Mouse (Mus musculus) MEL-GATA-1-ER (cell line): ENCODE data around the gene Tmem265.

Experiments used
- DNase-seq: peaks from one replicate; pipeline ENCODE4 v3.0.0-alpha.2; 2012; ENCODE audit warnings: low read depth; ENCODE audit errors: extremely low read depth

The Tmem265 gene

GRCm38 (mm10) chr7:127561340-127561858 is at the start of gene Tmem265:
Gene Tmem265 (plus strand): TSS chr7:127561390.
- no peak for DNase-seq

- peak; percentile 93 for DNase-seq
Observed at GRCm38 (mm10) chr7:127511808-127512230, 49.4 kb upstream of the Tmem265 start, which contains the start of gene Srcap. Gene Srcap (plus strand): TSS chr7:127511983.

- DNase-seq = peak; percentile 54
Observed at GRCm38 (mm10) chr7:127512231-127513015, 48.8 kb upstream of the Tmem265 start.

- peak; percentile 56 for DNase-seq
Observed at GRCm38 (mm10) chr7:127513016-127513390, 48.2 kb upstream of the Tmem265 start.

GRCm38 (mm10) chr7:127513781-127514180 is 47.4 kb upstream of the Tmem265 start:
- DNase-seq = no peak

GRCm38 (mm10) chr7:127515846-127516245 is 45.3 kb upstream of the Tmem265 start:
- no peak for DNase-seq

GRCm38 (mm10) chr7:127516344-127516743 is 44.8 kb upstream of the Tmem265 start:
- DNase-seq = no peak

GRCm38 (mm10) chr7:127519284-127519683 is 41.9 kb upstream of the Tmem265 start, which contains the start of gene Gm42715:
Gene Gm42715 (plus strand): TSS chr7:127519584.
- DNase-seq = no peak

- no peak for DNase-seq
Observed at GRCm38 (mm10) chr7:127541671-127542070, 19.5 kb upstream of the Tmem265 start.

- no peak for DNase-seq
Observed at GRCm38 (mm10) chr7:127549116-127549835, 11.9 kb upstream of the Tmem265 start.

- DNase-seq = no peak
Observed at GRCm38 (mm10) chr7:127551558-127551957, 9.6 kb upstream of the Tmem265 start.

GRCm38 (mm10) chr7:127560580-127560979 is 610 bp upstream of the Tmem265 start:
- no peak for DNase-seq

GRCm38 (mm10) chr7:127564381-127565150 is 3.4 kb downstream of the Tmem265 start:
- no peak for DNase-seq

GRCm38 (mm10) chr7:127572895-127573471 is 11.8 kb downstream of the Tmem265 start, which contains the start of gene Phkg2:
Gene Phkg2 (plus strand): TSS chr7:127573340.
- DNase-seq = peak; percentile 99

GRCm38 (mm10) chr7:127573503-127574008 is 12.4 kb downstream of the Tmem265 start:
- DNase-seq = no peak

GRCm38 (mm10) chr7:127574115-127574514 is 12.9 kb downstream of the Tmem265 start:
- DNase-seq = no peak

GRCm38 (mm10) chr7:127583260-127583659 is 22.1 kb downstream of the Tmem265 start:
- DNase-seq = no peak

- no peak for DNase-seq
Observed at GRCm38 (mm10) chr7:127585031-127585430, 23.8 kb downstream of the Tmem265 start.

- DNase-seq = peak; percentile 50
Observed at GRCm38 (mm10) chr7:127586149-127586548, 25.0 kb downstream of the Tmem265 start.

GRCm38 (mm10) chr7:127587196-127587595 is 26.0 kb downstream of the Tmem265 start:
- no peak for DNase-seq
